Mouse (Mus musculus): ENCODE measurements around the gene Cabp1.

DNA sequence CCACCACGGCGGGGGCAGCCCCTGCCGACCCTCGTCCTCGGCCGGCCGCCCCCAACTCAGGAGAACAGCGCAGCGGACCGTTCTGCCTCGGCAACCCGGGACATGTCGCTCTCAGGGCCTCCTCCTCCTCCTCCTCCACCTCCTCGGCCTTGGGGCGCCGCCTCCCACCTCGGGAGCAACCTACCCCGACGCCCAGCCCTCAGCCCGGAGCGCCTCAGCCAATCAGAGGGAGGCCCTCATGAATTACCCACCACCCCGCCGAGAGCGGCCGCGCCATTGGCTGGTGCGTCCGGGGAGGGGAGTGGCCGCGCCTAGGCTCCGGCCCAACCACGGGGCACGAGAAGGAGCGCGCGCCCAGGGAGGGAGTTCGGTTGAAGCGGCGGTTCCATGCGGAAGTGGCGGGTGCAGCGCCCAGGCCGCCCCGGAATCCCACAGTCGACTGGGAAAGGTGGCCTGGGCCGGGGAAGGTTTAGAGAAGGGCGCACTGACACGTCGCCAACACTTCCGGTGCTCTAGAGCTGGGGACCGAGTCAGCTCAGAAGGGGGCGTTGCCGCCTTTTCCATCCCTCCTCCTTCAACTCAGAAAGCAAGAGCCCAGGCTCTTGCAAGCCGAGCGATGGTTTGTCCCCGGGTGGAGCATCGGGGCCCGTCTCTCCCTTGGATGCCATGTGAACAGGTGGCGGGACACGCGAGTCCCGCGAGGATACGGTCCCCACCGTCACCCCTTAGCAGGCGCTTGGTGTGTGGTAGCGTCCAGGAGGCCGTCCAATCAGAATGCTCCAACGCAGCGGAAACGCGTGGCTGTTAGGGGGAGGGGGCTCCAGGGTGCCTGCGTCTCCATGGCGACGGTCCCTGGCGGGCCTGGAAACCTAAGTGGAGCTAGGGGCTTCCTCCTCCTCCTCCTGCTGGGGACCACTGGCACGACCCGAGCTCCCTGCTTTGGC is 35.9 kb downstream of the Cabp1 start, which contains the start of gene Mlec:
- TF ChIP-seq E2F4 (IDR thresholded peaks at IDR 0.05; ENCODE audit: insufficient read depth) = peak; percentile 67
- no peak for TF ChIP-seq TCF12 (IDR thresholded peaks at IDR 0.05; ENCODE audit: insufficient read depth, poor library complexity, severe bottlenecking)
- TF ChIP-seq MAX (IDR thresholded peaks at IDR 0.05; ENCODE audit: low read depth) = no peak
- no peak for TF ChIP-seq USF1 (IDR thresholded peaks at IDR 0.05; ENCODE audit: low read depth)
- peak; percentile 98 for TF ChIP-seq POLR2A (IDR thresholded peaks at IDR 0.05; ENCODE audit: insufficient read length, low read depth)
- TF ChIP-seq CEBPB (IDR thresholded peaks at IDR 0.05; ENCODE audit: insufficient read depth, poor library complexity, severe bottlenecking) = no peak
- TF ChIP-seq MYOD1 (IDR thresholded peaks at IDR 0.05; ENCODE audit: control insufficient read depth in 1 of 3, insufficient read length in 2 of 3, low read depth in 2 of 3) = peak in 2 of 3 experiments; percentile 18 to 20
- peak in 1 of 3 experiments; percentile 33 for TF ChIP-seq MYOG (IDR thresholded peaks at IDR 0.05; ENCODE audit: control insufficient read depth in 1 of 3, insufficient read depth in 1 of 3, insufficient read length in 2 of 3, low read depth in 2 of 3)
- TF ChIP-seq POLR2AphosphoS2 (IDR thresholded peaks at IDR 0.05; ENCODE audit: insufficient read length, low read depth) = peak; percentile 97
- peak; percentile 27 for TF ChIP-seq SRF (IDR thresholded peaks at IDR 0.05; ENCODE audit: control insufficient read depth, insufficient read length, low read depth)
- no peak for TF ChIP-seq REST (IDR thresholded peaks at IDR 0.05; ENCODE audit: insufficient read depth, insufficient read length)
- no peak for TF ChIP-seq TCF3 (IDR thresholded peaks at IDR 0.05; ENCODE audit: insufficient read length, low read depth)

All from myocyte (in vitro differentiated cells).